Mouse (Mus musculus) midbrain, embryonic 14.5 days (tissue): ENCODE data around the gene Gna12. TPM values are rescaled to one million over a fixed set of nuclear protein-coding genes. Genes with fewer than 3 reads are reported as not detected.

Source experiments
- ATAC-seq: fragments of 200-750 bp; cut with Nextera tagmentation; 2 replicates; pipeline ENCODE4 v1.8.0; 2017; ENCODE audit warnings: moderate number of reproducible peaks, moderate library complexity; ENCODE audit not compliant: low FRiP score, low TSS enrichment
- DNase-seq: peaks from one replicate; pipeline ENCODE4 v3.0.0-alpha.2; 2015
- H3K27ac ChIP-seq: fragments of 300-500 bp; sonication (generic); replicated peaks from 2 replicates; pipeline ENCODE4 v1.5.1; 2014; ENCODE audit warnings: mild to moderate bottlenecking, low read depth, low read length, moderate library complexity
- H3K27me3 ChIP-seq: fragments of 300-500 bp; sonication (generic); 2 replicates; pipeline ENCODE4 v1.6.1; 2014; ENCODE audit warnings: low read length, control low read depth, mixed read lengths; ENCODE audit not compliant: control insufficient read depth, insufficient read depth
- H3K36me3 ChIP-seq: fragments of 300-500 bp; sonication (generic); 2 replicates; pipeline ENCODE4 v1.6.1; 2014; ENCODE audit warnings: low read length, control low read depth; ENCODE audit not compliant: control insufficient read depth, insufficient read depth
- H3K4me1 ChIP-seq: fragments of 300-500 bp; sonication (generic); 2 replicates; pipeline ENCODE4 v1.6.1; 2014; ENCODE audit warnings: mild to moderate bottlenecking, antibody characterized with exemption, low read length, control low read depth; ENCODE audit not compliant: control insufficient read depth, insufficient read depth
- H3K4me2 ChIP-seq: fragments of 300-500 bp; sonication (generic); 2 replicates; pipeline ENCODE4 v1.6.1; 2014; ENCODE audit warnings: mild to moderate bottlenecking, low read length, moderate library complexity
- H3K4me3 ChIP-seq: fragments of 300-500 bp; sonication (generic); replicated peaks from 2 replicates; pipeline ENCODE4 v1.5.1; 2014; ENCODE audit warnings: low read depth, low read length
- H3K9ac ChIP-seq: fragments of 300-500 bp; sonication (generic); replicated peaks from 2 replicates; pipeline ENCODE4 v1.6.1; 2014; ENCODE audit warnings: mild to moderate bottlenecking, low read length, moderate library complexity
- H3K9me3 ChIP-seq: fragments of 300-500 bp; sonication (generic); 2 replicates; pipeline ENCODE4 v1.6.1; 2016; ENCODE audit warnings: low read length, control low read depth, mixed read lengths; ENCODE audit not compliant: control insufficient read depth
- WGBS: fragments of 180-500 bp; shearing (Covaris S2); extraction: QIAGEN DNeasy Blood & Tissue Kit; methylation state at CpG from one replicate; pipeline ENCODE4 v1.1.7; 2014; 5-methylcytosine and 5-hydroxymethylcytosine counted together
- polyA plus RNA-seq: library from polyadenylated mRNA; unstranded; fragments of >200 nt; fragmentation: Nextera tagmentation; extraction: Ambion mirVana; gene quantifications from 2 replicates; pipeline ENCODE4 v1.2.1, GENCODE M21; 2014

Gna12 gene
- polyA plus RNA-seq, 1 experiment from 2014 or later = 21.6 TPM

DNA sequence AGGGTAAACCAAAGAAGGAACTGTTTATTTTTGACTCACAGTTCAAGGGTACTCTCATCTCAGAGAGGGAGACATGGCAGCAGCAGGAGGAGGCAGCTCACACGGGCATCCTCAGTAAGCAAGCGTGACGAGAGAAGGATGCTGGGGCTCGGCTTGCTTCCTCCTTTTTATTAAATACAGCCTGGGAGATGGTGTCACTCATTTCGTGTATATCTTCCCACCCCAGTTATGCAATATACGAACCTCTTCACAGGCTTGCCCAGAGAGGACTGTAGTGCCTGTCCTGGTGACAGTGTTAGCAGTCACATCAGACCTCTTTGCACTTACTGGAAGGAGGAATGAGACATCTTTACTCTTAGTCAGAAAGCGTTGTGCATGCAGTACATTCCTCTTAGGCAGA, 109.5 kb downstream of the Gna12 start:
- H3K36me3 ChIP-seq = peaks cover 35% of the 10 kb centered on the region
- H3K4me3 ChIP-seq = no peak overlapping the region
- ATAC-seq (no peak), DNase-seq (no peak)
- H3K27me3 ChIP-seq = no peaks in the 10 kb centered on the region
- no peak overlapping the region for H3K27ac ChIP-seq
- no peaks in the 10 kb centered on the region for H3K4me1 ChIP-seq
- 77% methylated on average over 7 of the region's 7 CpGs for WGBS
- H3K4me2 ChIP-seq = no peak overlapping the region
- H3K9me3 ChIP-seq = no peaks in the 10 kb centered on the region
- no peak overlapping the region for H3K9ac ChIP-seq

DNA sequence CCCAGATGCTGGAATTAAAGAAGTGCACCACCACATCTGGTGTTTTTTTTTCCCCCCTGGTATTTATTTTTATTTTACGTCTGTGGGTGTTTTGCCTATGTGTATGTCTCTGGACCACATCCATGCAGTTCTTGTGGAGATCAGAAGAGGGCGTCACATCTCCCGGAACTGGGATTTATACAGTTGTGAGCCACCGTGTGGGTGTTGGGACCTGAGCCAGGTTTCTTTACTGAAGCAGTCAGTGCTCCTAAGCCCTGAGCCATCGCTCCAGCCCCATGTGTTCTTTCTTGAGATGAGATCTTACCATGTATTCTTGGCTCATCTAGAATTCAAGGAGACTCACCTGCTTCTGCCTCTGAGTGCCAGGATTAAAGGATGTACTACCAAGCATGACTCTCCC, 119.2 kb downstream of the Gna12 start:
- no peak overlapping the region for H3K27ac ChIP-seq
- H3K4me1 ChIP-seq = 0 out of 2 replicates have a peak, but pooled peaks cover under 1% of the 10 kb centered on the region
- peaks cover 67% of the 10 kb centered on the region for H3K36me3 ChIP-seq
- 84% methylated on average over 5 of the region's 5 CpGs for WGBS
- H3K9me3 ChIP-seq = no peaks in the 10 kb centered on the region
- no peak overlapping the region for H3K4me2 ChIP-seq
- no peak overlapping the region for H3K4me3 ChIP-seq
- H3K27me3 ChIP-seq = no peaks in the 10 kb centered on the region
- H3K9ac ChIP-seq = no peak overlapping the region
- DNase-seq (no peak), ATAC-seq (no peak)

GRCm38 (mm10) chr5:140710315-140710714, 119.9 kb downstream of the Gna12 start:
- H3K9me3 ChIP-seq = no peaks in the 10 kb centered on the region
- DNase-seq (no peak), ATAC-seq (no peak)
- no peaks in the 10 kb centered on the region for H3K27me3 ChIP-seq
- H3K4me1 ChIP-seq = peaks cover 8% of the 10 kb centered on the region
- 90% methylated on average over 6 of the region's 6 CpGs for WGBS
- no peak overlapping the region for H3K4me2 ChIP-seq
- H3K27ac ChIP-seq = no peak overlapping the region
- no peak overlapping the region for H3K9ac ChIP-seq
- H3K36me3 ChIP-seq = peaks cover 59% of the 10 kb centered on the region
- H3K4me3 ChIP-seq = no peak overlapping the region

Other genes starting within 250 kb of the Gna12 start
- gene Lfng, start 223.1 kb downstream of the Gna12 start, polyA plus RNA-seq = 20.5 and 25.2 TPM in 2 replicates
- 72.1 and 86.7 TPM in 2 replicates for gene Ttyh3, start 181.4 kb downstream of the Gna12 start, polyA plus RNA-seq
- 22.9 and 25.0 TPM in 2 replicates for gene Iqce, start 128.1 kb downstream of the Gna12 start, polyA plus RNA-seq
- gene Brat1, start 125.4 kb downstream of the Gna12 start, polyA plus RNA-seq = 18.3 and 19.0 TPM in 2 replicates
- gene Amz1, start 106.3 kb downstream of the Gna12 start, polyA plus RNA-seq = 1.9 and 3.1 TPM in 2 replicates
- 0.28 TPM in 1 of 2 replicates, not detected in the other for gene Card11, start 170.2 kb upstream of the Gna12 start, polyA plus RNA-seq